In genomic region chr14:106439282-106439681, GRCm38 (mm10) we compare ENCODE assay signal across 9 mouse cellular contexts.
A peak's percentile ranks its signal among the peaks of the same experiment; 100 is the strongest.
DNase-seq lines count a peak whose midpoint lies in the region; ATAC-seq and TF ChIP-seq lines count a peak whose summit lies in the region.
"Had no signal": no experiment of that assay in that cellular context is flagged by ENCODE, and none has a peak within 500 bp of the region (broad histone marks: within the 10 kb centered on the region; RNA-seq: fewer than 3 reads in every experiment).

No protein-coding gene starts in this region.

- no peak overlapping the region for H3K27ac ChIP-seq in liver, adult 2 months (replicated peaks; ENCODE audit: insufficient read depth, low read depth, low read length)
- no peak overlapping the region for H3K27ac ChIP-seq in liver, embryonic 11.5 days (ENCODE audit: low read depth, low read length)
- no peak overlapping the region for H3K27ac ChIP-seq in forebrain, embryonic 12.5 days
- H3K27ac ChIP-seq in hindbrain, embryonic 12.5 days = no peak overlapping the region
- no peak overlapping the region for H3K27ac ChIP-seq in midbrain, embryonic 11.5 days (ENCODE audit: low read depth, low read length)

- H3K9me3 ChIP-seq in liver, embryonic 11.5 days (ENCODE audit: control insufficient read depth, low read length) = no peaks in the 10 kb centered on the region
- H3K9me3 ChIP-seq in forebrain, embryonic 12.5 days = no peaks in the 10 kb centered on the region
- no peaks in the 10 kb centered on the region for H3K9me3 ChIP-seq in hindbrain, embryonic 12.5 days (replicated peaks)
- H3K9me3 ChIP-seq in midbrain, embryonic 11.5 days (ENCODE audit: control insufficient read depth, low read length) = no peaks in the 10 kb centered on the region

- no peak overlapping the region for H3K9ac ChIP-seq in liver, adult 2 months (ENCODE audit: low read depth, low read length)
- no peak overlapping the region for H3K9ac ChIP-seq in liver, embryonic 11.5 days (ENCODE audit: low read depth, low read length)
- no peak overlapping the region for H3K9ac ChIP-seq in forebrain, embryonic 12.5 days
- H3K9ac ChIP-seq in hindbrain, embryonic 12.5 days = no peak overlapping the region
- H3K9ac ChIP-seq in midbrain, embryonic 11.5 days (ENCODE audit: low read length) = no peak overlapping the region

- no peak for ATAC-seq in liver, embryonic 11.5 days (replicated peaks; ENCODE audit: low FRiP score)
- ATAC-seq in forebrain, embryonic 12.5 days (ENCODE audit: low FRiP score) = peak; percentile 82
- 0 out of 2 replicates have a peak, but pooled peaks have one; percentile 66 for ATAC-seq in hindbrain, embryonic 12.5 days (ENCODE audit: low FRiP score)
- ATAC-seq in midbrain, embryonic 11.5 days (ENCODE audit: low FRiP score) = peak; percentile 83

- no peaks in the 10 kb centered on the region for H3K4me1 ChIP-seq in liver, adult 2 months (ENCODE audit: control insufficient read depth, insufficient read depth, low read length)
- H3K4me1 ChIP-seq in liver, embryonic 11.5 days (replicated peaks; ENCODE audit: control insufficient read depth, insufficient read depth, low read length) = no peaks in the 10 kb centered on the region
- no peaks in the 10 kb centered on the region for H3K4me1 ChIP-seq in forebrain, embryonic 12.5 days
- no peaks in the 10 kb centered on the region for H3K4me1 ChIP-seq in hindbrain, embryonic 12.5 days
- no peaks in the 10 kb centered on the region for H3K4me1 ChIP-seq in midbrain, embryonic 11.5 days (ENCODE audit: control insufficient read depth, insufficient read depth, low read length)

- WGBS in liver, adult 2 months = 10% methylated on average over 5 of the region's 5 CpGs
- 9% methylated on average over 5 of the region's 5 CpGs for WGBS in liver, embryonic 11.5 days
- WGBS in forebrain, embryonic 12.5 days = 19% methylated on average over 5 of the region's 5 CpGs
- WGBS in hindbrain, embryonic 12.5 days = 18% methylated on average over 5 of the region's 5 CpGs
- 23% methylated on average over 5 of the region's 5 CpGs for whole genome bisulfite sequencing in midbrain, embryonic 11.5 days

- no peaks in the 10 kb centered on the region for H3K27me3 ChIP-seq in liver, adult 2 months (ENCODE audit: control insufficient read depth, insufficient read depth, low read length)
- H3K27me3 ChIP-seq in liver, embryonic 11.5 days (replicated peaks; ENCODE audit: control insufficient read depth, insufficient read depth, low read length) = no peaks in the 10 kb centered on the region
- H3K27me3 ChIP-seq in forebrain, embryonic 12.5 days = no peaks in the 10 kb centered on the region
- no peaks in the 10 kb centered on the region for H3K27me3 ChIP-seq in hindbrain, embryonic 12.5 days
- H3K27me3 ChIP-seq in midbrain, embryonic 11.5 days (ENCODE audit: control insufficient read depth, insufficient read depth, low read length) = no peaks in the 10 kb centered on the region

- no peaks in the 10 kb centered on the region for H3K36me3 ChIP-seq in liver, adult 2 months (ENCODE audit: control insufficient read depth, insufficient read depth, low read length)
- no peaks in the 10 kb centered on the region for H3K36me3 ChIP-seq in liver, embryonic 11.5 days (ENCODE audit: control insufficient read depth, insufficient read depth, low read length)
- no peaks in the 10 kb centered on the region for H3K36me3 ChIP-seq in forebrain, embryonic 12.5 days (replicated peaks)
- H3K36me3 ChIP-seq in hindbrain, embryonic 12.5 days = no peaks in the 10 kb centered on the region
- H3K36me3 ChIP-seq in midbrain, embryonic 11.5 days (ENCODE audit: control insufficient read depth, insufficient read depth, low read length) = no peaks in the 10 kb centered on the region

- no peak overlapping the region for H3K4me3 ChIP-seq in liver, adult 2 months (ENCODE audit: insufficient read depth, low read depth, low read length)
- H3K4me3 ChIP-seq in liver, embryonic 11.5 days (ENCODE audit: low read depth, low read length) = no peak overlapping the region
- no peak overlapping the region for H3K4me3 ChIP-seq in forebrain, embryonic 12.5 days (replicated peaks)
- H3K4me3 ChIP-seq in hindbrain, embryonic 12.5 days = no peak overlapping the region
- no peak overlapping the region for H3K4me3 ChIP-seq in midbrain, embryonic 11.5 days (ENCODE audit: low read depth, low read length)
- H3K4me3 ChIP-seq: myocyte had no signal

- H3K79me2 ChIP-seq in liver, adult 2 months (ENCODE audit: control insufficient read depth, insufficient read depth, low read length) = no peaks in the 10 kb centered on the region

- peak; percentile 36 for DNase-seq in liver, adult 2 months (ENCODE audit: extremely low read depth, low read depth, low spot score)
- no peak for DNase-seq in liver, embryonic 11.5 days (ENCODE audit: low spot score)
- peak; percentile 87 for DNase-seq in brain, embryonic 14.5 days (ENCODE audit: low read depth)
- peak; percentile 30 to 38 for DNase-seq in layer of hippocampus, postnatal 36 days
- peak; percentile 87 for DNase-seq in midbrain, embryonic 11.5 days (ENCODE audit: low spot score, missing footprints)
- peak; percentile 15 for DNase-seq in testis, postnatal 14 days (ENCODE audit: low spot score)

- no peak overlapping the region for H3K4me2 ChIP-seq in liver, embryonic 11.5 days
- no peak overlapping the region for H3K4me2 ChIP-seq in forebrain, embryonic 12.5 days
- H3K4me2 ChIP-seq in hindbrain, embryonic 12.5 days (replicated peaks) = no peak overlapping the region
- H3K4me2 ChIP-seq in midbrain, embryonic 11.5 days = no peak overlapping the region

- no peak for TF ChIP-seq POLR2A in liver, adult 2 months (IDR thresholded peaks at IDR 0.05; ENCODE audit: extremely low read depth, insufficient read depth, low read length)
- TF ChIP-seq POLR2A in brain, embryonic 14.5 days (IDR thresholded peaks at IDR 0.05; ENCODE audit: borderline replicate concordance, extremely low read depth, insufficient read depth, insufficient read length, poor library complexity, severe bottlenecking) = no peak

- TF ChIP-seq CTCF in liver, adult 2 months (IDR thresholded peaks at IDR 0.05; ENCODE audit: low read depth, low read length) = peak; percentile 55; the same call in 1 of the 2 replicates
- TF ChIP-seq CTCF in brain, embryonic 14.5 days (IDR thresholded peaks at IDR 0.05; ENCODE audit: borderline replicate concordance, extremely low read depth, insufficient read depth, insufficient read length) = peak; percentile 84; the same call in 1 of the 2 replicates
